Mouse (Mus musculus) CH12.LX (cell line): Measurements from ENCODE around the gene Gm43518. TPM values are rescaled to one million over a fixed set of nuclear protein-coding genes. Genes with fewer than 3 reads are reported as not detected.
A peak's percentile ranks its signal among the peaks of the same experiment; 100 is the strongest.

Experiments
- DNase-seq: peaks from one replicate; pipeline ENCODE4 v3.0.0-alpha.2; 2013; ENCODE audit errors: extremely low read depth
- H3K27ac ChIP-seq: 2 replicates; pipeline ENCODE4 v1.5.1; 2012; ENCODE audit warnings: low read depth, mild to moderate bottlenecking, control low read depth, moderate library complexity; ENCODE audit not compliant: insufficient read depth
- H3K27me3 ChIP-seq: replicated peaks from 2 replicates; pipeline ENCODE3; 2012; ENCODE audit warnings: inconsistent platforms
- H3K36me3 ChIP-seq, 2 experiments: replicated peaks in 1 of 2; 2 replicates each; pipeline versions ENCODE3 to v1.6.1; 2012; ENCODE audit warnings: inconsistent platforms in 1 of 2, low read length in 1 of 2, mild to moderate bottlenecking in 1 of 2, mixed read lengths in 1 of 2, moderate library complexity in 1 of 2; ENCODE audit not compliant: control insufficient read depth in 1 of 2, insufficient read depth in 1 of 2
- H3K4me1 ChIP-seq, 2 experiments: 2 replicates each; pipeline ENCODE4 v1.6.1; 2012; ENCODE audit warnings: inconsistent platforms in 1 of 2, moderate library complexity in 1 of 2; ENCODE audit not compliant: insufficient read depth in 2 of 2, control insufficient read depth in 1 of 2
- H3K4me2 ChIP-seq: 2 replicates; pipeline ENCODE4 v1.6.1; 2012; ENCODE audit warnings: low read depth, mild to moderate bottlenecking, control low read depth; ENCODE audit not compliant: poor library complexity, insufficient read depth, severe bottlenecking
- H3K4me3 ChIP-seq, 3 experiments: fragments of 150-350 bp in 1 of 3; sonication (generic) in 1 of 3; replicated peaks in 1 of 3; 2 replicates each; pipeline versions ENCODE3 to v1.5.1; 2011 to 2012; ENCODE audit warnings: low read depth in 2 of 3, low read length in 2 of 3, mild to moderate bottlenecking in 2 of 3, moderate library complexity in 2 of 3, control low read depth in 1 of 3, improper control_type of control experiment in 1 of 3, inconsistent platforms in 1 of 3, mixed read lengths in 1 of 3; ENCODE audit not compliant: poor library complexity in 1 of 3
- H3K79me2 ChIP-seq: replicated peaks from 2 replicates; pipeline ENCODE4 v1.6.1; 2012; ENCODE audit warnings: mild to moderate bottlenecking, moderate library complexity; ENCODE audit not compliant: control insufficient read depth, poor library complexity, insufficient read depth, severe bottlenecking; ENCODE audit errors: extremely low read depth
- H3K9ac ChIP-seq: 2 replicates; pipeline ENCODE4 v1.6.1; 2012; ENCODE audit warnings: low read depth, mild to moderate bottlenecking, control low read depth, moderate library complexity; ENCODE audit not compliant: insufficient read depth
- H3K9me3 ChIP-seq: replicated peaks from 2 replicates; pipeline ENCODE3; 2012; ENCODE audit warnings: low read length, inconsistent platforms, mixed read lengths
- BHLHE40 ChIP-seq: IDR thresholded peaks from 2 replicates; pipeline ENCODE4 v1.6.1; 2011; ENCODE audit warnings: mild to moderate bottlenecking, low read depth, low read length, improper control_type of control experiment
- CHD1 ChIP-seq: IDR thresholded peaks from 2 replicates; pipeline ENCODE4 v1.6.1; 2012; ENCODE audit warnings: low read depth, low read length, improper control_type of control experiment, inconsistent platforms
- CHD2 ChIP-seq: IDR thresholded peaks from 2 replicates; pipeline ENCODE4 v1.6.1; 2011; ENCODE audit warnings: low read length, improper control_type of control experiment
- CTCF ChIP-seq, 2 experiments: IDR thresholded peaks in 1 of 2; conservative IDR thresholded peaks in 1 of 2; 2 replicates each; pipeline ENCODE4 v1.5.1; 2011 to 2012; ENCODE audit warnings: low read depth in 2 of 2, low read length in 2 of 2, improper control_type of control experiment in 1 of 2, inconsistent platforms in 1 of 2, mild to moderate bottlenecking in 1 of 2, moderate library complexity in 1 of 2
- E2F4 ChIP-seq: IDR thresholded peaks from 2 replicates; pipeline ENCODE4 v1.6.1; 2011; ENCODE audit warnings: low read depth, low read length, improper control_type of control experiment; ENCODE audit not compliant: insufficient replicate concordance
- ELF1 ChIP-seq: IDR thresholded peaks from 2 replicates; pipeline ENCODE4 v1.6.1; 2014; ENCODE audit warnings: low read depth, mild to moderate bottlenecking, inconsistent platforms, low read length, improper control_type of control experiment
- EP300 ChIP-seq: IDR thresholded peaks from 2 replicates; pipeline ENCODE4 v1.6.1; 2011; ENCODE audit warnings: low read length, improper control_type of control experiment
- ETS1 ChIP-seq: conservative IDR thresholded peaks from 2 replicates; pipeline ENCODE4 v1.6.1; 2012; ENCODE audit warnings: low read depth, mild to moderate bottlenecking, inconsistent platforms, low read length, improper control_type of control experiment, moderate library complexity
- GABPA ChIP-seq: IDR thresholded peaks from 2 replicates; pipeline ENCODE4 v1.6.1; 2012; ENCODE audit warnings: low read depth, low read length, improper control_type of control experiment, inconsistent platforms; ENCODE audit not compliant: insufficient replicate concordance
- HCFC1 ChIP-seq: IDR thresholded peaks from 2 replicates; pipeline ENCODE4 v1.6.1; 2012; ENCODE audit warnings: low read depth, mild to moderate bottlenecking, inconsistent platforms, low read length, improper control_type of control experiment
- IRF4 ChIP-seq: IDR thresholded peaks from 2 replicates; pipeline ENCODE4 v1.6.1; 2014; ENCODE audit warnings: low read depth, mild to moderate bottlenecking, inconsistent platforms, low read length, improper control_type of control experiment
- JUN ChIP-seq: IDR thresholded peaks from 2 replicates; pipeline ENCODE4 v1.6.1; 2011; ENCODE audit warnings: low read depth, mild to moderate bottlenecking, low read length, improper control_type of control experiment, moderate library complexity; ENCODE audit not compliant: insufficient read depth
- JUND ChIP-seq: conservative IDR thresholded peaks from 2 replicates; pipeline ENCODE4 v1.6.1; 2011; ENCODE audit warnings: low read depth, low read length, improper control_type of control experiment
- KAT2A ChIP-seq: IDR thresholded peaks from 2 replicates; pipeline ENCODE4 v1.6.1; 2012; ENCODE audit warnings: low read length, improper control_type of control experiment, inconsistent platforms; ENCODE audit not compliant: insufficient replicate concordance
- MAFK ChIP-seq: IDR thresholded peaks from 2 replicates; pipeline ENCODE4 v1.6.1; 2011; ENCODE audit warnings: low read length, improper control_type of control experiment; ENCODE audit not compliant: insufficient replicate concordance
- MAX ChIP-seq: IDR thresholded peaks from 2 replicates; pipeline ENCODE4 v1.6.1; 2011; ENCODE audit warnings: low read length, improper control_type of control experiment
- MAZ ChIP-seq: IDR thresholded peaks from 2 replicates; pipeline ENCODE4 v1.6.1; 2012; ENCODE audit warnings: low read depth, mild to moderate bottlenecking, inconsistent platforms, low read length, improper control_type of control experiment, moderate library complexity
- MEF2A ChIP-seq: IDR thresholded peaks from 2 replicates; pipeline ENCODE4 v1.6.1; 2014; ENCODE audit warnings: low read depth, mild to moderate bottlenecking, inconsistent platforms, low read length, improper control_type of control experiment, borderline replicate concordance
- MXI1 ChIP-seq: IDR thresholded peaks from 2 replicates; pipeline ENCODE4 v1.6.1; 2011; ENCODE audit warnings: mild to moderate bottlenecking, low read depth, low read length, improper control_type of control experiment
- MYC ChIP-seq: IDR thresholded peaks from 2 replicates; pipeline ENCODE4 v1.6.1; 2011; ENCODE audit warnings: low read depth, mild to moderate bottlenecking, improper control_type of control experiment, low read length
- NELFE ChIP-seq: IDR thresholded peaks from 2 replicates; pipeline ENCODE4 v1.6.1; 2011; ENCODE audit warnings: low read depth, low read length, improper control_type of control experiment
- NRF1 ChIP-seq: IDR thresholded peaks from 2 replicates; pipeline ENCODE4 v1.6.1; 2014; ENCODE audit warnings: low read depth, mild to moderate bottlenecking, inconsistent platforms, low read length, improper control_type of control experiment, moderate library complexity
- PAX5 ChIP-seq: IDR thresholded peaks from 2 replicates; pipeline ENCODE4 v1.6.1; 2012; ENCODE audit warnings: low read length, inconsistent platforms, mixed read lengths
- POLR2A ChIP-seq: IDR thresholded peaks from 2 replicates; pipeline ENCODE4 v1.6.1; 2011; ENCODE audit warnings: low read depth, mild to moderate bottlenecking, improper control_type of control experiment, low read length
- POLR2AphosphoS2 ChIP-seq: IDR thresholded peaks from 2 replicates; pipeline ENCODE4 v1.6.1; 2011; ENCODE audit warnings: low read depth, low read length, improper control_type of control experiment
- RAD21 ChIP-seq: IDR thresholded peaks from 2 replicates; pipeline ENCODE4 v1.6.1; 2011; ENCODE audit warnings: low read depth, mild to moderate bottlenecking, low read length, improper control_type of control experiment, moderate library complexity
- RCOR1 ChIP-seq: conservative IDR thresholded peaks from 2 replicates; pipeline ENCODE4 v1.6.1; 2012; ENCODE audit warnings: low read depth, mild to moderate bottlenecking, inconsistent platforms, low read length, improper control_type of control experiment
- SIN3A ChIP-seq: IDR thresholded peaks from 2 replicates; pipeline ENCODE4 v1.6.1; 2012; ENCODE audit warnings: low read length, improper control_type of control experiment, inconsistent platforms
- SMC3 ChIP-seq: IDR thresholded peaks from 2 replicates; pipeline ENCODE4 v1.6.1; 2011; ENCODE audit warnings: low read depth, low read length, improper control_type of control experiment
- TBP ChIP-seq: conservative IDR thresholded peaks from 2 replicates; pipeline ENCODE4 v1.6.1; 2011; ENCODE audit warnings: low read depth, low read length, improper control_type of control experiment
- TCF12 ChIP-seq: IDR thresholded peaks from 2 replicates; pipeline ENCODE4 v1.6.1; 2014; ENCODE audit warnings: low read depth, mild to moderate bottlenecking, inconsistent platforms, low read length, improper control_type of control experiment
- UBTF ChIP-seq: IDR thresholded peaks from 2 replicates; pipeline ENCODE4 v1.6.1; 2012; ENCODE audit warnings: low read depth, mild to moderate bottlenecking, inconsistent platforms, low read length, improper control_type of control experiment, moderate library complexity
- USF1 ChIP-seq: IDR thresholded peaks from 2 replicates; pipeline ENCODE4 v1.6.1; 2014; ENCODE audit warnings: low read depth, mild to moderate bottlenecking, inconsistent platforms, low read length, improper control_type of control experiment
- USF2 ChIP-seq: conservative IDR thresholded peaks from 2 replicates; pipeline ENCODE4 v1.6.1; 2011; ENCODE audit warnings: low read depth, low read length, improper control_type of control experiment
- ZC3H11A ChIP-seq: IDR thresholded peaks from 2 replicates; pipeline ENCODE4 v1.6.1; 2012; ENCODE audit warnings: low read depth, mild to moderate bottlenecking, inconsistent platforms, low read length, improper control_type of control experiment
- ZKSCAN1 ChIP-seq: IDR thresholded peaks from 2 replicates; pipeline ENCODE4 v1.6.1; 2012; ENCODE audit warnings: low read depth, inconsistent platforms, low read length, improper control_type of control experiment, borderline replicate concordance
- ZMIZ1 ChIP-seq: IDR thresholded peaks from 2 replicates; pipeline ENCODE4 v1.6.1; 2012; ENCODE audit warnings: low read depth, mild to moderate bottlenecking, inconsistent platforms, low read length, improper control_type of control experiment
- ZNF384 ChIP-seq: IDR thresholded peaks from 2 replicates; pipeline ENCODE4 v1.6.1; 2012; ENCODE audit warnings: low read depth, low read length, improper control_type of control experiment, inconsistent platforms
- dilution Hi-C: fragments of 300-500 bp; cut with MboI; formaldehyde crosslinking; loops from 2 replicates; pipeline ENCODE4 v1.14.3; 2020; ENCODE audit warnings: low sequenced_read_pairs; ENCODE audit not compliant: extremely low pct_unique_long_range_greater_than_20kb, extremely low pct_ligation_motif_present
- in situ Hi-C: fragments of 300-500 bp; cut with MboI; formaldehyde crosslinking; loops from 3 replicates; pipeline ENCODE4 v1.14.3; 2019; ENCODE audit warnings: low sequenced_read_pairs, low pct_ligation_motif_present, low pct_unique_long_range_greater_than_20kb, mixed read lengths
- polyA plus RNA-seq: library from polyadenylated mRNA; unstranded; fragments of >175 nt; gene quantifications from 2 replicates; pipeline ENCODE4 v1.2.1, GENCODE M21; 2012; ENCODE audit warnings: low read depth; ENCODE audit not compliant: insufficient read length
- total RNA-seq, 2 experiments: library from RNA; depleted of rRNA; stranded (reverse); fragments of 300-350 nt in 1 of 2; fragments of >200 nt in 1 of 2; gene quantifications; 2 replicates each; pipeline ENCODE4 v1.2.3; 2012 to 2014

The Gm43518 gene
- total and polyA plus RNA-seq, 3 experiments = 0.87 TPM; not detected in 2

DNA sequence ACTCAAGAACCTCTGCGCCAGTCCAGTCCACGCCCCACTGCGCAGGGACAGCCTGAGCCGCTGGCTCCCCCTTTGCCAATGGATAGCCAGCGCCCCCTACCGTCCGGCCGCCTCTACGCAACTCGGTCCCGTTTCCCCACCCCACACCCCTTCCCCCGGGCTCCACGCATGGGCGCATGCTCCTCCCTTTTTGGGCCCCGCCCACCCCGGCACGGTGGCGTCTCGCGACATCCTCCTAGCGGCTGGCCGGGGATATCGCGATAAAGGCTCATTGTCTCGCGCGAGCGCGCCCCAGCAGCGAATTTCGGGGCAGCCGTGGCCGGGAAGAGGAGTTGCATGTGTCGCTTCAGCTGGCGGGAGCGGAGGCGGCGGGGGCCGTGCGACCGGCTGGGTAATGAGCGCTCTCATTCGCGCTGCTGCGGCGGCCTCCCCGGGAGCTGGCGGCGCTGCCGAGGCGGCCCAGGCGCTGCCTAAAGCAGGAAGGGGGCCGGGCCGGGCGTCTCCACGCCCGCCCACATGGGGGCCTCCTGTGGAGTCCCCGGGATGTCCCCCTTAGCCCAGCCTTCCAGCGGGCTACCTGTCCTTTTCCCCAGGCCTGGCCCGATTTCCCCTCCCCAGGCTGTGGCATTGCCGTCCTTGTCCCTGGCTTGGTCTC, 20.1 kb upstream of the Gm43518 start, which contains the start of gene Denr:
Gene Denr (plus strand): TSS at position 200 of the 655 bp plus-strand sequence.
- peak; percentile 96 for DNase-seq
- dilution Hi-C loops (no loop called here), in situ Hi-C loops (loop anchor here (5.0 to 25.0 kb wide), 2 partner anchors 85 to 270 kb away; no protein-coding TSS in a partner anchor)
- Histone ChIP-seq H3K36me3 (peaks cover 16 to 35% of the 10 kb centered on the region in 2 experiments), H3K9me3 (peaks cover 3% of the 10 kb centered on the region), H3K79me2 (peaks cover 31% of the 10 kb centered on the region), H3K27me3 (no peaks in the 10 kb centered on the region), H3K4me3 (peak within 1 kb of the TSS; percentile 80 to 97 (median 81)), H3K4me1 (peaks cover 17 to 41% of the 10 kb centered on the region in 2 experiments), H3K4me2 (peak within 1 kb of the TSS; percentile 99), H3K27ac (peak within 1 kb of the TSS; percentile 91), H3K9ac (peak within 1 kb of the TSS; percentile 87)
- no peak for TF ChIP-seq JUND
- TF ChIP-seq POLR2AphosphoS2 = no peak
- TF ChIP-seq NELFE = peak; percentile 84
- peak; percentile 97 for TF ChIP-seq MXI1
- peak; percentile 91 for TF ChIP-seq RAD21
- TF ChIP-seq KAT2A = no peak
- no peak for TF ChIP-seq MAFK
- TF ChIP-seq ZC3H11A = no peak; the same call in 1 of the 2 replicates
- TF ChIP-seq NRF1 = peak; percentile 79
- no peak for TF ChIP-seq MAZ
- TF ChIP-seq CHD2 = peak; percentile 100
- no peak for TF ChIP-seq PAX5
- peak; percentile 47 to 92; a peak in 2 of 4 replicates for TF ChIP-seq CTCF (conservative IDR thresholded peaks at IDR 0.05 in 1 of 2, IDR thresholded peaks at IDR 0.05 in 1 of 2; ENCODE audit: low read depth in 2 of 2, low read length in 2 of 2)
- TF ChIP-seq ZKSCAN1 = no peak
- peak; percentile 50 for TF ChIP-seq ELF1
- no peak; the same call in 1 of the 2 replicates for TF ChIP-seq ZMIZ1
- peak; percentile 94 for TF ChIP-seq POLR2A
- no peak for TF ChIP-seq USF1
- no peak for TF ChIP-seq JUN
- TF ChIP-seq ETS1 = no peak
- TF ChIP-seq TCF12 = peak; percentile 77
- no peak for TF ChIP-seq USF2
- peak; percentile 51; the same call in 1 of the 2 replicates for TF ChIP-seq MAX
- 0 out of 2 replicates have a peak, but pooled peaks have one; percentile 18 for TF ChIP-seq IRF4
- TF ChIP-seq SMC3 = peak; percentile 78
- TF ChIP-seq BHLHE40 = no peak
- no peak; the same call in 1 of the 2 replicates for TF ChIP-seq MYC
- peak; percentile 79 for TF ChIP-seq HCFC1
- TF ChIP-seq UBTF = no peak; the same call in 1 of the 2 replicates
- TF ChIP-seq CHD1 = no peak
- TF ChIP-seq SIN3A = peak; percentile 68
- TF ChIP-seq RCOR1 = no peak
- TF ChIP-seq E2F4 = no peak
- no peak for TF ChIP-seq MEF2A
- no peak for TF ChIP-seq GABPA
- no peak for TF ChIP-seq EP300
- TF ChIP-seq TBP = peak; percentile 50; the same call in 1 of the 2 replicates
- TF ChIP-seq ZNF384 = no peak
- TF ChIP-seq, all 38 proteins: peak for 15
